Mouse (Mus musculus) kidney, embryonic 16.5 days (tissue): ENCODE results near the gene Lpp. TPM values are rescaled to one million over a fixed set of nuclear protein-coding genes. Genes with fewer than 3 reads are reported as not detected.

ENCODE experiments used
- ATAC-seq: fragments of 200-750 bp; cut with Nextera tagmentation; 2 replicates; pipeline ENCODE4 v1.8.0; 2017; ENCODE audit warnings: moderate TSS enrichment; ENCODE audit not compliant: low FRiP score, low TSS enrichment
- H3K27ac ChIP-seq: fragments of 300-500 bp; sonication (generic); 2 replicates; pipeline ENCODE4 v1.5.1; 2014; ENCODE audit warnings: low read length
- H3K27me3 ChIP-seq: fragments of 300-500 bp; sonication (generic); 2 replicates; pipeline ENCODE4 v1.6.1; 2014; ENCODE audit warnings: low read length, control low read depth, mixed read lengths; ENCODE audit not compliant: insufficient read depth
- H3K36me3 ChIP-seq: fragments of 300-500 bp; sonication (generic); 2 replicates; pipeline ENCODE4 v1.6.1; 2014; ENCODE audit warnings: low read length, control low read depth, mixed read lengths; ENCODE audit not compliant: insufficient read depth
- H3K4me1 ChIP-seq: fragments of 300-500 bp; sonication (generic); 2 replicates; pipeline ENCODE4 v1.6.1; 2014; ENCODE audit warnings: low read length, control low read depth, mixed read lengths; ENCODE audit not compliant: insufficient read depth
- H3K4me2 ChIP-seq: fragments of 300-500 bp; sonication (generic); replicated peaks from 2 replicates; pipeline ENCODE4 v1.6.1; 2014; ENCODE audit warnings: low read depth, low read length
- H3K4me3 ChIP-seq: fragments of 300-500 bp; sonication (generic); 2 replicates; pipeline ENCODE4 v1.5.1; 2014; ENCODE audit warnings: mild to moderate bottlenecking, low read length
- H3K9ac ChIP-seq: fragments of 300-500 bp; sonication (generic); replicated peaks from 2 replicates; pipeline ENCODE4 v1.6.1; 2014; ENCODE audit warnings: low read length
- H3K9me3 ChIP-seq: fragments of 300-500 bp; sonication (generic); 2 replicates; pipeline ENCODE4 v1.6.1; 2016; ENCODE audit warnings: low read length, control low read depth
- WGBS: fragments of 180-500 bp; shearing (Covaris S2); extraction: QIAGEN DNeasy Blood & Tissue Kit; methylation state at CpG from one replicate; pipeline ENCODE4 v1.1.7; 2014; 5-methylcytosine and 5-hydroxymethylcytosine counted together
- polyA plus RNA-seq: library from polyadenylated mRNA; unstranded; fragments of >200 nt; fragmentation: Nextera tagmentation; extraction: Ambion mirVana; gene quantifications from 2 replicates; pipeline ENCODE4 v1.2.1, GENCODE M21; 2015

Gene Lpp
- polyA plus RNA-seq, 1 experiment from 2014 or later = 54.0 TPM

DNA sequence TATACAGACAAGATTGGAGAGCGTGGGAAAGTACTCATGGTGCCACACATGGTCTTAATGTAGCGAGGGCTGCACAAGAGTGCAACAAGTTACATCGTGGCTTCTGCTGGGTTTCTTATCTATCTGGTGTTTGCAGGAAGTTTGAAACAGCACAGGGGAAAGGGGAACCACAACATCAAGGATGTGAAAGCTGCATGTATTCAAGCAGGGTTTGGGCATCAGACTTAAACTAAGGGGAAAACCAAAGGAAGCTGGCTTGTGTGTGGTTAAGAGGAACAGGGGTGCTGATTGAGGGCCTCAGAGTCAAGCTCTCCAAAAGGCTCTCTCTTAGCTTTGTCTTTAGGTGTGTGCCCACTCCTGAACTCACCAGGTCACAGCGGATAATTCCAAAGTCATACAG is 433.1 kb downstream of the Lpp start:
- Histone ChIP-seq H3K4me2 (no peak overlapping the region), H3K4me3 (no peak overlapping the region), H3K27ac (no peak overlapping the region), H3K4me1 (no peaks in the 10 kb centered on the region), H3K27me3 (no peaks in the 10 kb centered on the region), H3K9me3 (no peaks in the 10 kb centered on the region), H3K9ac (no peak overlapping the region), H3K36me3 (no peaks in the 10 kb centered on the region)
- WGBS = 94% methylated on average over 4 of the region's 4 CpGs
- ATAC-seq = no peak

DNA sequence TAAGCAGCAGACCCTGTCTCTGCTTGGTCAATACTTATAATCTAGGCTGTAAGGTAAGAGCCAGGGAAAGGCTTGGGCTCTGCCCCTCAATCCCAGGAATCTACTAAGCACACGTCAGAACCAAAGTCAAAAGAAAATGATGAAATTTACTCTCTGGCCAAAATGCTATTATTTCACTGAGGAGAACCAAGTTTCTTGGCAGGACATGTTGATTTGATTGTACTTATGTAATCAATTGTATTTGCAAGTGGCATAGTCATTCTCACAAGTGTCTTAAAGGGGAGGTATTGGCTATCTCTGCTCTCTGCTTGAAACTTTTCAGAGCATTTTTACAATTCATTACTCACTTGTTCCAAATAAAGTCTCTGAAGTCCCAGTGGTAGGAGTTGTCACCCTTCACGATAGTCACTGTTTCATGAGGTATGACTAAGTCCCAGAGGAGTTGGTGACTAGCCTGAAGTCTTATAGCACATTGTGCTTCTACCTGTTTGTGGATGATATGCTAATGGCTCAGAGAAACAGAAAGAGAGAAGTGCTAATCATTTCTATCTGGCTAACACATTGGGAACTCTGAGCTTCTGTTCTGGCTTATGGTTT is 435.0 kb downstream of the Lpp start:
- WGBS = 84% methylated on average over 2 of the region's 2 CpGs
- Histone ChIP-seq H3K27me3 (no peaks in the 10 kb centered on the region), H3K4me2 (no peak overlapping the region), H3K9ac (no peak overlapping the region), H3K27ac (no peak overlapping the region), H3K4me1 (no peaks in the 10 kb centered on the region), H3K4me3 (no peak overlapping the region), H3K9me3 (no peaks in the 10 kb centered on the region), H3K36me3 (no peaks in the 10 kb centered on the region)
- no peak for ATAC-seq

DNA sequence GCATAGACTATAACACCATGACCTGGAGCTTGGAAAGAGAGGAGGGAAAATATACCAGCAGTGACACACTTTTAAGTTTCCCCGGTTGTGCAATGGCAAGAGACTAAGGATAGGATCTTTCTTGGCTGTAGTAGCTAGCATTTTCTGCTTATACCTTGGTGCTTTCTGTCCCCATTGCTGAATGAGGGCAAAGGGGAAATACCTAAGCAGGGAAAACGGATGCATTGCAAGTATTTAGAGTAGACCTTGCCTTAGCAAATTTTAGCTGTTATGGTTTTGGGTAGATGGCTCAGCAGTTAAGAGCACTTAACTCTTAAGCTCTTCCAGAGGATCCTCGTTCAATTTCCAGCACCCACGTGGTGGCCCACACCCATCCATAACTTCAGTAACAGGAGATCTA is 436.6 kb downstream of the Lpp start:
- Histone ChIP-seq H3K9me3 (no peaks in the 10 kb centered on the region), H3K36me3 (no peaks in the 10 kb centered on the region), H3K4me1 (no peaks in the 10 kb centered on the region), H3K4me3 (no peak overlapping the region), H3K4me2 (no peak overlapping the region), H3K27me3 (no peaks in the 10 kb centered on the region), H3K27ac (no peak overlapping the region), H3K9ac (no peak overlapping the region)
- WGBS = 80% methylated on average over 4 of the region's 4 CpGs
- no peak for ATAC-seq

- Histone ChIP-seq H3K27ac (no peak overlapping the region), H3K9me3 (no peaks in the 10 kb centered on the region), H3K4me1 (no peaks in the 10 kb centered on the region), H3K9ac (no peak overlapping the region), H3K4me3 (no peak overlapping the region), H3K27me3 (no peaks in the 10 kb centered on the region), H3K4me2 (no peak overlapping the region), H3K36me3 (no peaks in the 10 kb centered on the region)
- ATAC-seq = no peak
- 50% methylated on average over 7 of the region's 7 CpGs for WGBS
Observed at GRCm38 (mm10) chr16:24830939-24831338, 437.6 kb downstream of the Lpp start.

DNA sequence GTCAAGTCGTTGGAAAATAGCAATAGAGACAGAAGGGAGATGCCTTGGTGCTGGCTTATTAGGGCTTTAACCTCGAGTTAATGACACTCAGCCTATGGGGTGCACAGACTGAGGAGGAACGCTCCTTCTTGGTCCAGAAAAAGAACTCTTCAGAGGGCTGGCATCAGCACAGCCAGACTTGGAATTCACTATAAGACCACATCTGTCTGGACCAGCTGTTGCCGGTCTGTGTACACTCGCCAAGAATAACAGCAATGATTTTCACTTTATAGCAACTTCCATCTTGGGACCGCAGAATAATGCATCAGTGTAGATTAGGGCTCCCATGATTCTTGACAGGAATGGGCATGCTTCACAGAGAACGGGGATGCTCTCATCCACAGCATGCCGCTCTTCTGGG is 439.9 kb downstream of the Lpp start:
- ATAC-seq = peak; percentile 54; the same call in 1 of the 2 replicates

GRCm38 (mm10) chr16:24834536-24834935 is 441.2 kb downstream of the Lpp start:
- Histone ChIP-seq H3K4me3 (no peak overlapping the region), H3K27ac (no peak overlapping the region), H3K9ac (no peak overlapping the region), H3K4me1 (0 out of 2 replicates have a peak, but pooled peaks cover 2% of the 10 kb centered on the region), H3K4me2 (no peak overlapping the region), H3K9me3 (no peaks in the 10 kb centered on the region), H3K27me3 (no peaks in the 10 kb centered on the region), H3K36me3 (no peaks in the 10 kb centered on the region)
- no peak for ATAC-seq
- 86% methylated on average over 9 of the region's 9 CpGs for WGBS

More for the DNA sequence above, 439.9 kb downstream of the Lpp start:
- Histone ChIP-seq H3K9ac (no peak overlapping the region), H3K36me3 (no peaks in the 10 kb centered on the region), H3K4me2 (no peak overlapping the region), H3K27me3 (no peaks in the 10 kb centered on the region), H3K9me3 (no peaks in the 10 kb centered on the region), H3K4me1 (0 out of 2 replicates have a peak, but pooled peaks cover 2% of the 10 kb centered on the region), H3K27ac (no peak overlapping the region), H3K4me3 (no peak overlapping the region)
- 56% methylated on average over 8 of the region's 8 CpGs for WGBS

- H3K4me1 ChIP-seq = 0 out of 2 replicates have a peak, but pooled peaks cover 2% of the 10 kb centered on the region
- 83% methylated on average over 5 of the region's 5 CpGs for WGBS
- no peak for ATAC-seq
- no peaks in the 10 kb centered on the region for H3K27me3 ChIP-seq
- H3K4me2 ChIP-seq = no peak overlapping the region
- no peaks in the 10 kb centered on the region for H3K9me3 ChIP-seq
- no peak overlapping the region for H3K4me3 ChIP-seq
- H3K36me3 ChIP-seq = no peaks in the 10 kb centered on the region
- H3K9ac ChIP-seq = no peak overlapping the region
- no peak overlapping the region for H3K27ac ChIP-seq
Observed at GRCm38 (mm10) chr16:24836550-24836949, 443.2 kb downstream of the Lpp start.

- H3K4me2 ChIP-seq = no peak overlapping the region
- 58% methylated on average over 1 of the region's 1 CpGs for WGBS
Observed at GRCm38 (mm10) chr16:24839018-24839417, 445.7 kb downstream of the Lpp start.

DNA sequence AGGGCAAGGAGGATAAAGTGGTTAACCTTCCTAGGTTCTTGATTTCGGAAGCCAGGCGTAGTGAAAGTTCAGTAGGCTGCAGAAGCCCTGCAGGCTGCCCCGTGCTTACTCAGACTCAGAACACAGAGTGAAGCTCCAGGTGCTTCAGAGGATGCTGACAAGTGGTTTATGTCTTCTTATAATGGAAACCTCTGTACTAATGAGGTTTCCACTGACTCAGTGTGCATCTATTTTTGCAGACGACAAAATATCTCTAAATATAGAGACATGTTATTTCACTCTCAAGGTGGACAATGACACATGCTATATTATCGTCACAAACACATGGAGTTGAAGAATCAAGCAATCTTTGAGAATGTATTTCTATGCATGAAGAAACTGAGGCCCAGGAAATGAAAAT is 446.8 kb downstream of the Lpp start:
- H3K4me1 ChIP-seq = 0 out of 2 replicates have a peak, but pooled peaks cover 2% of the 10 kb centered on the region
- no peaks in the 10 kb centered on the region for H3K27me3 ChIP-seq
- H3K9me3 ChIP-seq = no peaks in the 10 kb centered on the region
- H3K27ac ChIP-seq = no peak overlapping the region
- no peak overlapping the region for H3K9ac ChIP-seq
- H3K4me2 ChIP-seq = no peak overlapping the region
- no peak for ATAC-seq
- WGBS = 91% methylated on average over 5 of the region's 5 CpGs
- no peaks in the 10 kb centered on the region for H3K36me3 ChIP-seq
- H3K4me3 ChIP-seq = no peak overlapping the region

More at GRCm38 (mm10) chr16:24839018-24839417, 445.7 kb downstream of the Lpp start:
- Histone ChIP-seq H3K27ac (no peak overlapping the region), H3K4me1 (0 out of 2 replicates have a peak, but pooled peaks cover 2% of the 10 kb centered on the region), H3K36me3 (no peaks in the 10 kb centered on the region), H3K9ac (no peak overlapping the region), H3K4me3 (no peak overlapping the region), H3K27me3 (no peaks in the 10 kb centered on the region), H3K9me3 (no peaks in the 10 kb centered on the region)
- no peak for ATAC-seq

GRCm38 (mm10) chr16:24846141-24846540 is 452.8 kb downstream of the Lpp start:
- no peak overlapping the region for H3K27ac ChIP-seq
- no peak overlapping the region for H3K4me2 ChIP-seq
- no peaks in the 10 kb centered on the region for H3K4me1 ChIP-seq
- no peaks in the 10 kb centered on the region for H3K27me3 ChIP-seq
- ATAC-seq = no peak
- H3K4me3 ChIP-seq = no peak overlapping the region
- no peaks in the 10 kb centered on the region for H3K36me3 ChIP-seq
- no peaks in the 10 kb centered on the region for H3K9me3 ChIP-seq
- H3K9ac ChIP-seq = no peak overlapping the region
- WGBS = 60% methylated on average over 1 of the region's 1 CpGs
